In the genomic region with DNA sequence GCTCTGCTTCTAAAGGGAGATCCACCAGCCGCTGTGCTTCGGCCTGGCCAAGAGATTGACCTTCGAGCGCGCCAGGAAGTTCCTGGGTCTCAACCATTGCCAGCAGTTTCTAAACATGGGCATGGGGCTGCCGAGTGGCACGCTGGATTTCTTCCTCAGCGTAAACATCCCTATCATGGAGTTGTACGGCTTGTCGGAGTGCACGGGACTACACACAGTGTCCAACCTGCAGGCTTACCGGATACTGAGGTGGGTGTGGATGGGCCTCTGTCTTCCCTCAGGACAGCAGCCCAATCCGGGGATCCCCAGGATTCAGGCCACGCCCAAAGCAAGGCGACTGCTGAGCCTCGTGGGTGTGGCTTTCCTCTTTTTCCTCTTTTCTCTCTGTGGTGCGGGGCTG, we compare ENCODE assay signal across 8 mouse cellular contexts. TPM values are rescaled to one million over a fixed set of nuclear protein-coding genes. Genes with fewer than 3 reads are reported as not detected.
DNase-seq lines count a peak whose midpoint lies in the region; ATAC-seq lines count a peak whose summit lies in the region.

No protein-coding gene starts in this region.

- WGBS in heart, embryonic 14.5 days: 27% methylated on average over 17 of the region's 17 CpGs

- H3K9me3 ChIP-seq in heart, embryonic 14.5 days (ENCODE audit: control insufficient read depth, low read length): peaks cover 6% of the 10 kb centered on the region

- H3K27ac ChIP-seq in heart, embryonic 14.5 days (replicated peaks in 1 of 2; ENCODE audit: control insufficient read depth in 1 of 2, insufficient read depth in 1 of 2, low read depth in 2 of 2, low read length in 2 of 2): no peak overlapping the region

- peak overlapping the region; percentile 58 for H3K4me2 ChIP-seq in heart, embryonic 14.5 days (ENCODE audit: low read length)

- H3K4me1 ChIP-seq in heart, embryonic 14.5 days (ENCODE audit: control insufficient read depth in 2 of 2, insufficient read depth in 2 of 2, low read length in 2 of 2): peaks cover 15 to 22% of the 10 kb centered on the region in 2 experiments; a peak in 3 of 4 replicates

- H3K9ac ChIP-seq in heart, embryonic 14.5 days (ENCODE audit: low read length): peak overlapping the region; percentile 48

- no peaks in the 10 kb centered on the region for H3K36me3 ChIP-seq in heart, embryonic 14.5 days (ENCODE audit: control insufficient read depth, insufficient read depth, low read length)

- no peaks in the 10 kb centered on the region for H3K27me3 ChIP-seq in heart, embryonic 14.5 days (ENCODE audit: control insufficient read depth, insufficient read depth, low read length)

- H3K4me3 ChIP-seq in heart, embryonic 14.5 days (ENCODE audit: control insufficient read depth in 1 of 2, insufficient read depth in 1 of 2, low read depth in 1 of 2, low read length in 2 of 2): peak overlapping the region; percentile 7 to 9; a peak in 2 of 4 replicates

- no peak for DNase-seq in frontal cortex, postnatal 14 days (ENCODE audit: low spot score in 2 of 2)
- peak; percentile 89 for DNase-seq in ES-CJ7 (ENCODE audit: low read depth, low spot score)
- DNase-seq in lung, postnatal 10 days: peak; percentile 71
- DNase-seq in embryo, embryonic 11 days: no peak
- DNase-seq in kidney, postnatal 36 days: no peak
- DNase-seq in frontal cortex, postnatal 10 days (ENCODE audit: low spot score in 2 of 2): no peak

- ATAC-seq in frontal cortex, adult (ENCODE audit: low TSS enrichment): peak; percentile 81
- no peak for ATAC-seq in heart, embryonic 14.5 days (ENCODE audit: insufficient number of reproducible peaks, insufficient read depth, low FRiP score, low read depth)

RNA-seq across cellular contexts. Expression of a gene that starts 8.3 kb away (rescaled TPM):
- polyA plus RNA-seq in heart, embryonic 14.5 days (2014; fragmentation: Nextera tagmentation; extraction: Ambion mirVana): 0.35 and 0.74 TPM in 2 replicates

RNA-seq across cellular contexts. Expression of a gene that starts 9.4 kb away (rescaled TPM):
- polyA plus RNA-seq in heart, embryonic 14.5 days (2014; fragmentation: Nextera tagmentation; extraction: Ambion mirVana): not detected in 2 replicates

RNA-seq across cellular contexts. Expression of a gene that starts 51.6 kb away (rescaled TPM):
- 11.4 and 20.4 TPM in 2 replicates for polyA plus RNA-seq in heart, embryonic 14.5 days (2014; fragmentation: Nextera tagmentation; extraction: Ambion mirVana)

RNA-seq across cellular contexts. Expression of a gene that starts 52.8 kb away (rescaled TPM):
- polyA plus RNA-seq in heart, embryonic 14.5 days (2014; fragmentation: Nextera tagmentation; extraction: Ambion mirVana): 4.3 and 5.0 TPM in 2 replicates

Comparison
In these comparisons a context has a peak if more than half of its experiments do, and no peak if none do; other contexts are left out.
1. DNase-seq: peak in ES-CJ7 (single experiment) and lung, postnatal 10 days (single experiment); none in frontal cortex, postnatal 14 days (0 of 2), embryo, embryonic 11 days (single experiment), kidney, postnatal 36 days (0 of 2) and frontal cortex, postnatal 10 days (0 of 2).